Mouse (Mus musculus) left cerebral cortex, adult 18-20 months (tissue): Measurements from ENCODE around the gene Uqcrc1. TPM values are rescaled to one million over a fixed set of nuclear protein-coding genes. Genes with fewer than 3 reads are reported as not detected.

ENCODE experiments used
- DNase-seq, 2 experiments: peaks; one replicate each; pipeline ENCODE4 v3.0.0; 2021 to 2022; ENCODE audit warnings: low spot score in 2 of 2, mixed read lengths in 1 of 2
- long read RNA-seq, 2 experiments: library from polyadenylated mRNA; stranded (forward); transcript quantifications; one replicate each; pipeline ENCODE4 v2.0.0; 2021
- total RNA-seq, 2 experiments: library from RNA; stranded (reverse); gene quantifications; 2 replicates each; pipeline ENCODE4 v1.2.3; 2021

The Uqcrc1 gene
- total RNA-seq: 100 to 1,000 TPM; 382 to 415 TPM
- long read RNA-seq, experiment 1, transcript Uqcrc1-201 (13 exons, 1,653 nt): major isoform, 843 of 904 reads
- long read RNA-seq, experiment 1, partial matches to known transcripts: 26 of 904 reads
- long read RNA-seq, experiment 1, other reads (novel, unspliced or antisense): 34 of 904 reads
- long read RNA-seq, experiment 2, transcript Uqcrc1-201 (13 exons, 1,653 nt): major isoform, 640 of 695 reads
- long read RNA-seq, experiment 2, partial matches to known transcripts: 22 of 695 reads
- long read RNA-seq, experiment 2, other reads (novel, unspliced or antisense): 33 of 695 reads

DNA sequence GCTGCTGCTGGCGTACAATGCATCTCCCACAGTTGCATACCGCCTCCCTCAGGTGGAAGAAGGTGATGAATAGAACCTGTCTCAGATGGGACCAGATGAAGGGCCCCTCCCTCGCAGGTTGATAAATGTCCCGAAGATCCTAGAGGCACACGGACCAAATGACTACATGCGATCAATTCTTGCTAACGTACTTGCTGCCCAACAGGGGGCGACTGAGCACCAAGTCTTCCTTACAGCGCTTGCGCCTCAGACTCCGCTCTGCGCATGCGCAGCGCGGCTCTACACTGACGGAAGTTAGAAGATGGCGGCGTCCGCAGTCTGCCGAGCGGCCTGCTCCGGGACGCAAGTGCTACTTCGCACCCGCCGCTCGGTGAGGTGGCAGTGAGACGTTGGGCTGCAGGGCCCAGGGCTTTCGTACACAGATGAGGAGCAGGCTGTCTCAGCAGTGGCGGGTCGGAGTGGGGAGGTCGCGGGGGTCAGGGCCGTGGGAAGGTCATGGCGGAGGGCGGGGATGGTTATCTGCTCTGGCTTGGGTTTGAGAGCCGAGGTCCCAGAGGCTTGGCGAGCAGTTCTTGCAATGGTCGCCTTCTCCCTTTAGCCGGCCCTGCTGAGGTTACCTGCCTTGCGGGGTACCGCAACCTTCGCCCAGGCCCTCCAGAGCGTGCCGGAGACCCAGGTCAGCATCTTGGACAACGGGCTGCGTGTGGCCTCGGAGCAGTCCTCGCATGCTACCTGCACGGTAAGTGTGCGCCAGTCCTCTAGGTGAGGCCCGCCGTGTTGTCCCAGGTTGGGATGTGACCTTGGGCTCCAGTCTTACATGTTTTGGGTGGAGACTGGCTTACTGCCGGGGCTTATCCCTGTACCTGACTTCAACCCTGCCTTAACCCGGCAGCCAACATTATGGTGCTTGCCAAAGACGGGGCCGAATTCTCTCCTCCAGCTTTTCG is at the start of gene Uqcrc1:
Gene Uqcrc1, plus strand, starts transcription at position 216 of the 947 bp plus-strand sequence.
- peak; percentile 95 to 96 for DNase-seq

DNA sequence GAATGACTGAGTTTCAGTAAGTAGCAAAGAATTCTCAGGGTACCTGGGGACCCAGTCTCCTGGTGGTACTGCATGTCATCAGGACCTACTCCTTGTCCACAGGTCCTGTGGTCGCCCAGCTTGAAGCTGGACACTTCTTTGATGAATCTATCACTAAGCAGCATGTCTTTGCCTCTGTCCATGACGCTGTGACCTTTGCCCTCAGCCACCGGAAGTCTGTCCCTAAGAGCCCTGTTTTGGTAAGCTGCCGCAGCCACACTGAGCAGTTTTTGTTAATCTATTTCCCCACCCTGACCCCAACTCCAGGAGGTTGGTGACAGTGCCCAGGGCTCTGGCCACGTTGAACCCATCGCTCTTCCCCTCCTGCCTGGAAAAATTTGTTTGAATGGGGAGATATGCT is 24.1 kb upstream of the Uqcrc1 start:
- DNase-seq: no peak

DNA sequence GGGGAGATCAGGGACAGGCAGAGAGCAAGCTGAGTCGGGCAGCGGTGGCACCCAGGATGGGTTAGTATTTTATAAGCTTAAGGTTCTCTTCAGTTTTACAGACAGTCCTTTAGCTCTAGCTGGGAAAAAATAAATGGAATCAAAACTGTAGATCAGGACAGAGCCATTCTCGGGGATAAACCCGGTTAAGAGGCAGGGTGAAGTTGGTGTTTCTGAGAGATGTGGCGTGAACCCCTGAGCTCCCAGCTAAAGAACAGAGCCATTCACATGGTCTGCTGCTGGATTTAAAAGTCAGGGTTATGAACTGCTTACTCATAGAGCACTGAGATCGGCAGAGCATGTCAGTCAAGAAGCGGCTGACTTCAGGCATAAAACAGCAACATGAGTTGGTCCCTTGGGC is 23.3 kb upstream of the Uqcrc1 start:
- DNase-seq: no peak

DNA sequence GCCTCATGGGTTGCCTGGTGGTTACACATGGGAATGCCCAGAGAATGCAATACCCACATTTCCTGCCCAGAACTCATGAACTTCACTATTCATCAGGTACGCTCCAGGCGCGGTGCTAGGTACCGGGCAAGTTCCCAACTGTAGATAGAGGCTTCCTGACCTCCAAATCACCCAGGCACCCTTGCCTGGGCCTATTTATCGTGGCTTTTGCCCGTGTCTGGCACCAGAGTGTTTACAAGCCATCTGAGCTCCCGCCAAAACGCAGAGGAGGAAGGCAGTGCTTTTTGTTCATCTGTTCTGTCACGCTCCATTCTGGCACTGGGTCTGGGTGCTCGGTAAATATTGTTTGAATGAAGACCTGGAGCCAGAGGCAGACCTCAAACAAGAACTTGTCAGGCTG is 22.8 kb upstream of the Uqcrc1 start:
- DNase-seq: no peak

DNA sequence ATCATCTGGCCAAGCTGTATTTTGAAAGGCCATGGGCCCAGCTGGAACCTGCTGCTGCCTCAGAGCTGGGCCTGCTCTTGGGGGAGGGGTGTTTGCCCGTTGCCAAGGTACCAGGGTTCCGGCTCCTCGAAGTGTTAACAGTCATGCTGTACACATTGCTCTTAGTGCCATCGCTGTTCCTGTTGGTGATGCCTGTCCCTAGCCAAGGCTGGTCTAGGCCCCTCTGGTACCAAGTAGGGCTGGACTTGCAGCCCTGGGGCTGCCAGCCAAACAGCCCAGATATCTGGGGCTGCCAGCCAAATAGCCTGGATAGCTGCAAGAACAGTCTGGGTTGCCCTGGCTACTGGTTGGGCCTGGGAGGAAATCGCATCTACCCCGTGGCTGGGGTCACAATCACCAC is 21.9 kb upstream of the Uqcrc1 start, which contains the start of gene Tmem89:
Gene Tmem89, plus strand, starts transcription at position 129 of the 400 bp plus-strand sequence.
- peak in 1 of 2 experiments; percentile 34 for DNase-seq

DNA sequence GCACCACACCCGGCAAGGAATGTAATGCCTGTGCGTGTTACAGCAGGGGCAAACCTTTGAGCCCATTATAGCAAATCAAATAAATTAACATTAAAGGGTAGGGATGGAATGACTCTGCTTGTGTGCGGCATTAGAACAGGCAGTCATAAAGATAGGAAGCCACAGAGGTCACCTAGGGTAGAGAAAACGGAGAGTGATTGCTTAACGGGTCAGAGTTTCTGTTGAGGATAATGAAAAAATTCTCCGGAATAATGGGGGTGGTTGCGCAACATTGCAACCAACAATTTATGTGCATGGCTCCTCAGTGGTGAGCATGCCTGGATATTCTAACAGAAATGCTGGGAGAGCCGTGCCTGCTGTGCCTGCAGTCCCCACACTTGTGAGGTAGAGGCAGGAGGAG is 10.5 kb upstream of the Uqcrc1 start:
- no peak for DNase-seq

DNA sequence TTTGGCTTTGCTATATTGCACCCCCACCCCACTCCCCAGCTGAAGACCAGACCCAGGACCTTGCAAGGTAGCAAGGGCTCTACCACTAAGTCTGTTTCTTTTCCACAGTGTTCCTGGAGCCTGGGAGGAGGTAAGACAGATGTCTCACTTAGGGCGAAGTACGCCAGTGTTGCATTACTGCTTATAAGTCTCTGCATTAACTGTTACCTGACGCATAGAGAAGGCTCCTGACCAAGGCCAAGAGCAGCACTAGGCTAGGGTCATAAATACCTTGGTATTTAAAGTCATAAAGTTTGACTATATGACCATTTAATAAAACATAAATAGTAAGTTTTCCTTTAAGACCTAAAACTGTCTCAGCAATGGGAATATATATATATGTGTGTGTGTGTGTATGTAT is 8.0 kb upstream of the Uqcrc1 start:
- DNase-seq: no peak

DNA sequence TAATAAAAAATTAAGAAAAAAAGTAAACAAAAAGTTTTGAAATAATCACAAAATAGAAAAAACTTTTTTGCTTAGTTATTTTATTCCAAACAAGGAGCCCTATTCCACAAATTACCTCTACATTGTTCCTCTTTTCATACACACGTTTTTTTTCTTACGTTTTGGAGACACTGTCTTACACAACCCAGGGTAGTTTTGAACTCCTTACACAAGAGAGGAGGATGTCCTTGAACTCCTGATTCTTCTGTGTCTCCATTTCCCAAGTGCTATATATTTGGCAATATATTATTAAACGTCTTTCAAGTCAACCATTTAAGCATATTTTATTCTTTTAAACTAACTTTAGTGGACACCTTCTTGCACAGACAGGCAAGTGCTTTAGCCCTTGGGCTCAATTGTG is 442 bp upstream of the Uqcrc1 start:
- no peak for DNase-seq

DNA sequence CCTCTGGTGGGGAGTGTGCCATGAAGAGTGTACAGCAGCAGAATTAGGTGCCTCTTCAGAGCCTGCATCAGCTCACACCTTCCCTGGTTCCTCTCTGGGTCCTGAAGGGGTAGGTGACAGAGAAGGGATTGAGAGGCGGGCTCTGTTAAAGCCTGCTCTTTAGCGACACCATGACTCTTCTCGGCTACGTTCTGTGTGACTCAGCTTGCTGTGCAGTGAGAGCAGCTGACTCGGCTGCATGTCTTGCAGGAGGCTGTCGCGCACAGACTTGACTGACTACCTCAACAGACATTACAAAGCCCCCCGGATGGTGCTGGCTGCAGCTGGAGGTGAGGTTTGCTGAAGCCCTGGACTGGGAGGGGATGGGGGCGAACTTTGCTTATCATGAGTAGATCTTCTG is 8.7 kb downstream of the Uqcrc1 start:
- peak in 1 of 2 experiments; percentile 22 for DNase-seq

DNA sequence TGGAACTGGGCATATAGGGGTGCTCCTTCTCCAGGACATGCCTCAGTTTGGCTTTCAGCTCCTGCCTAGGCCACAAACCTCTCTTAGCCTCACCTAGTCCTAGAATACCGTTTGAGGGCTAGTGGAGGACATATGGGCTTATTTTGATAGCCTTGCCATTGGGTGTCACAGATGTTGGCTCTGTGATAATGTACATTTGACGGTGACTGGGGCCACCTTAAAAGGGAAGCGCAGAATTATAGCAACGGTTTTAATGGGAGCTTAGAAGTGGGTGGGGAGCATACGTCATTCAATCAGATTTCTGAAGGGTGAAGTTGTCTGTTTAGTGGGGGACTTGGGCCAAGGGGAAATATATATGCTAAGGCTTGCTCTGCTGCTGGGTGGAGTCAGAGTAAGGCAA is 9.2 kb downstream of the Uqcrc1 start:
- no peak for DNase-seq

DNA sequence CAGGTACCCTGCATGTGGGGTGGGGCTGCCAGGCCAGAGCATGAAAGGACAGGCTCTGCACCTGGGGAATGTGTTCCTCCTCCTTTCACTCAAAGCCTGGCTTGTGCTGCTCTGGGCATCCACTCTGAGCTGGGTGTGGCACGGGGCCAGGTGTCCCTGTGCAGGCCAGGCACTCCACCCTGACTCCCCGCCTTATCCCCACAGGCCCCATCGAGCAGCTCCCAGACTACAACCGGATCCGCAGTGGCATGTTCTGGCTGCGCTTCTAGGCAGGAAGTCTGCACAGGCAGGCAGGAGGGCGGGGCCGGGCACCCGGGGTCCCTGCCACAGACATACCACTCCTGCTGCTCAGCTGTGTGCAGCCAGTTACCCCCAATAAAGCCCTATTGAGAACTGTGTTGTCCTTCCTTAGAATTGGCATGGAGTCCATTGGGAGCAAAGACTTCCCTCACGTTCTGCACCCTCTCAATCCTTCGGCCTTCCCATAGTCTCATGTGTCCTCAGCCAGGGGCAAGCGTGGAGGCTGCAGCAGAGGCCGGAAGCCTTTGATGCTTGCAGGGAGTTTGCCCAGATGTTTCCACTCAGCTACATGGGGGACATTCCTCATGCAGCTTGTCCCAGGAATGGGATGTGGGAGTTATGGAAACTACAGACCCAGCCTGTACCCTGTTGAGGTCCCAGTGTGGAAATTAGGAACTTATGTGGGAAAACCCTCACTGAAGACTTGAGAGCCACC is 13.0 kb downstream of the Uqcrc1 start:
- DNase-seq: no peak

DNA sequence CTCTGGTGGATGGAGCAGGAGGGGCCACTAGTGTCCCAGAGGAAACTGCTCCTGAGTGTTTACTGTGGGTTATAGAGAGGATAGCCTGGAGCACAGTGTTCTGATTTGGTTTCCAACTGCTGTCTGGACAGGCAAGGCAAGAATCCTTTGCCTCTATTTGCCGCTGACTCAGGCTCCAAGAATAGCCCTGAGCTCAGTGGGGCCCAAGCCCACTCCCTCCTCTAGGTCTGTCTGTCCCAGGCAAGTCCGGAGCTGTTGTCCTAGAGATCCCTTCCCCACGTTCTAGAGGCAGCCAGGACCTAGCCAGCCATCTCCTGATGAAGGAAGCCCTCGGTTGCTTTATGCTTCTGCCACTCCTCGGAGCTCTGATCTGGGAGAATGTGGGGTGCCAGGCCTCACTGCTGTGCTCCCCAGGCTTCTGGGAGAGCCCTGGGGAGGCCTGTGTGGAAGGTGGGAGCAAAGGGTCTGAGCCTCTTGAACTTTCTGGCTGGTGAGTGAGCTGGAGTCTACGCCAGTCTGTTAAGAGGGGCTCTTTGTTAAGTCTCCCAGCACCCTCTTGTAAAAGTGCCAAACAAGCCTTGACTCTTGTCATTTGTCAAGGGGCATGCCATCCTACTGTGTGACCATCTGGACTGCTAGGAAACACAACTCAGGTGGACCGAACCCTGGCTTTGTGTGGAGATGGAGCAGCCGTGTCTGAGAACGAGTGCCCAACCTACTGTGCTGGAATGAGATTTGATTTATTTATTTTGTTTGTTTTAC is 13.7 kb downstream of the Uqcrc1 start:
- no peak for DNase-seq

DNA sequence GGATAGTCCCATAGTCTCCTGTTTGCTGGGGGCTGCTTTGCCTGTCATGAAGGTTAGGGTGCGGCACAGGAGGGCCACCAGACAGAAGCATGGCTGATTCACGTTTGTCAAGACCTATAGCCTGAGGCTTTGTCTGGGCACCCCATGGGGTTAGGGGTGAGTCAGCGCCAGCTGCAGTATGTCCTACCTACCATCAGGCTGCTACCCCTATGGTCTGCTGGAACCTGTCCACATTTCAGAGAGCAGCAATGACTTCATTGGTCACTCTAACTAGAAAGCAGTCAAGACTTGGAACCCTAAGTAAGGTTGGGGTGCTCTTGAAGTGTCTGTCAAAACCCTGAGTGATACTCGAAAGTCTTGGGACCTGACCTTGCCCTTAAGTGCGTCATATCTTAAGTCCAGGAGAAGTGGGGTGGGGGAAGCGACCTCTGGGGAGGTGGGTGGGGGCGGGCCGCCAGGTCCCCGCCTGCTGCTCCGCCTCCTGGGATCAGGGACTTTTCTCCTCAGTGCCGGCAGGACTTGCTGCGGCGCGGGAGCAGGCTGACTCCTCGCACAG is 16.7 kb downstream of the Uqcrc1 start, which contains the start of gene Col7a1:
Gene Col7a1, plus strand, starts transcription at position 506 of the 556 bp plus-strand sequence.
- no peak for DNase-seq

DNA sequence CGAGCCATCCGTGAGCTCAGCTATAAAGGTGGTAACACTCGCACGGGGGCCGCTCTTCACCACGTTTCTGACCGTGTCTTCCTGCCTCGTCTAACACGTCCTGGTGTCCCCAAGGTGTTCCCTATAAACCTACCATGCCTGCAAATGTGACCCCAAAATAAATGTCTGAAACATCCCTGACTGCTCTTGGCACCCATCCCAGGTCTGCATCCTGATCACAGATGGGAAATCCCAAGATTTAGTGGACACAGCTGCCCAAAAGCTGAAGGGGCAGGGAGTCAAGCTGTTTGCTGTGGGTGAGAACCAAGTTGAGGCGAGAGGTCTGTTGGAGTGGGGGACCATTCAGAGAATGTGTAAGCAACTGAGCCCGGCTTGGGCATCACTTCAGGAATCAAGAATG is 18.8 kb downstream of the Uqcrc1 start:
- DNase-seq: no peak

DNA sequence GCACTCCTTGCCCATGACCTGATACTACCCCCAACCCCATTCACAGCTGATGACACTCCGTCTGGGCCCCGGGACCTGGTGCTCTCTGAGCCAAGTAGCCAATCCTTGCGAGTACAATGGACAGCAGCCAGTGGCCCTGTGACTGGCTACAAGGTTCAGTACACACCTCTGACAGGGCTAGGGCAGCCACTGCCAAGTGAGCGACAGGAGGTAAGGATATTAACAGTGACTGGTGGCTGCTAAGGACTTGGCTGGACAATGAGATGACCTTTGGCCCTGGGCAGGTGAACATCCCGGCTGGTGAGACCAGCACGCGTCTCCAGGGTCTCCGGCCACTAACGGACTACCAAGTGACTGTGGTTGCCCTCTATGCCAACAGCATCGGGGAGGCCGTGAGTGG is 19.4 kb downstream of the Uqcrc1 start:
- no peak for DNase-seq

DNA sequence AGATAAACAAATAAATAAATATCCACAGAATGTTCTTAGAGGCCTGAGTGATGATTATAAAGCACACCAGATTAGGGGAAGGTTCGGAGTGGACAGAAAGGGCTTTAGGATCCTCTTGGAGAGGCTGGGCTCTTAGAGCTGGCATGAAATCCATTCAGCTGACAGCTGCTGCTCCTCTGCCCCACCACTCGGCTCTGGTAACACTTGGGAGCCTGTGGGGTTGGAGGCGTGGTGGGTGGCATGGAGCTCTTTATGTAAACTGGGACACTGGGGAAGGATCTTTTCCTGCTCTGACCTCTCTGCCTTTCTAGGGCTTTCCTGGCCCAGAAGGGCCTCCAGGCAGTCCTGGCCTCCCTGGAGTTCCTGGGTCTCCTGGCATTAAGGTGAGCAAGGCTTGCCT is 27.1 kb downstream of the Uqcrc1 start:
- DNase-seq: no peak

DNA sequence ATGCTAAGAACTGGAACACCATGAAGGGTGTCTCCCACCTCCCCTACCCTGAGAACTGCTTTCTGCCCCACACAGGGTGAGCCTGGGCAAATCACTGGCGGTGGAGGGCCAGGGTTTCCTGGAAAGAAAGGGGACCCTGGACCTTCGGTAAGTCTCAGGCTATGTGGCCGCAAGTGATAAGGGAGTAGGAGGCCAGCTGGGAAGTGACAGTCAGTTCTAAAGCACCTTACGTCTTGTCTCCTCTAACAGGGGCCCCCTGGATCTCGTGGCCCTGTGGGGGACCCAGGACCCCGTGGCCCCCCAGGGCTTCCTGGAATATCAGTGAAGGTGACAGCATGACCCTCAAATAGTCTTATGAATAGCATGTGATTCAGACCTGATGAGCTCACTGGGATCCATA is 27.9 kb downstream of the Uqcrc1 start:
- no peak for DNase-seq

DNA sequence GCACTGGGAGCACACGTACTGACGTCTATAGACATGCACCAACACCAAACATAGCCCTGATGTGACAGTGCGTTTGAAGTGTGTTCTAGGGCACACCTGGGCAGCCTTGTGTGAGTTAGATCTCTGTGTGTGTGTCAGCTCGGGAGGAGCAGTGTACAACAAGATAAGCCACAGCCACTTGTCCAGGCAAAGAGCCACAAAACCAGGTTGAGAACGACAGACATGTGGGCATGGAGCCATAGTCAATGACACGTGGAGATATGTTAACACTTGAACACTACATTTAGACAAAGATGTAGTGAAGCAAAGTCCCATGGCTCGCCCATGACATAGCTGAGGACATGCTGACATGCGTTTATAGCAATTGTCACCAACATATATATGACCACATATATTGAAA is 34.2 kb downstream of the Uqcrc1 start:
- DNase-seq: no peak

DNA sequence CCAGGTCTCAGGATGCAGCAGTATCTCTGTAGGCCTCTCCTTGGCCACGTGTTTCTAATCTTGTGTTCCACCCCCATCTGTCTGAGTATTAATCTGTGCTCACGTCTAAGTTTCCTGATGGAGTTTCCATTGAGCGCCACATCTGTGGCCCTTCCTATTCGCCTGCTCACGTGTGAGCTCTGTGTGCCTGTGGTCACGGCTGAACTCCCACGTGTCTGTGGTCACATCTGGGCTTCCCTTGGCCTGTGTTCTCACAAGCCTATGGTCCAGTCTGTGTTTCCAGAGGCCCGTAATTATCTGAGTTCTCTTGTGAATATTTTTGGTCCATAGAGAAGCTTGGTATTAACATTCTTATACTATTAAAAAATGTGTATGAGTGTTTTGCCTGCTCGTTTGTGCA is 40.0 kb downstream of the Uqcrc1 start:
- no peak for DNase-seq

DNA sequence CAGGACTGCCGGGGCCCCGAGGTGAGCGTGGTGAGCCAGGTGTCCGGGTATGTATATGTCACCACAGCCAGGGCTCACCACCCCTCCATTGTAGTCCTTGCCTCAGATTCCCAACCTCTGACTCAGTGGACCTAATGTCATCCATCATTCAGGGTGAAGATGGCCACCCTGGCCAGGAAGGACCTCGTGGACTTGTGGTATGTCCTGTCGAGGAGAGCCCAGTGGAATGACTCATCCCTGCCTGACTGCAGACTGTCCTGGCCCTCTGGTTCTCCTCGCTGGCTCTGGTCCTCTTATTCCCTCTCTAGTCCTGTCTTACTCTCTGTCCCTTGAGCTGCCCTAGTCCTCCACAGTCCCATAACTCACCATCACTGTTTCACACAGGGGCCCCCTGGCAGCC is 41.5 kb downstream of the Uqcrc1 start:
- DNase-seq: no peak
